Mouse (Mus musculus) adrenal gland (tissue): Measurements from ENCODE around the gene Ajap1.

Experiments
- intact Hi-C: fragments of 180-260 bp; cut with DNase I; formaldehyde crosslinking; loops from one replicate; pipeline ENCODE4 v1.15.1; 2025
- long read RNA-seq, 2 experiments: library from polyadenylated mRNA; unstranded; transcript quantifications; one replicate each; pipeline ENCODE4 v2.0.0; 2020; ENCODE audit warnings: borderline replicate concordance in 1 of 2; ENCODE audit not compliant: insufficient replicate concordance in 1 of 2

Ajap1 gene
- long read RNA-seq, experiment 1, partial matches to known transcripts, result 3 of 3 reads
- long read RNA-seq, experiment 1, other reads (novel, unspliced or antisense), result 0 of 3 reads
- long read RNA-seq, experiment 2, result 0 reads

GRCm38 (mm10) chr4:153482459-153483338 is at the start of gene Ajap1:
TSS of gene Ajap1 (minus strand) at chr4:153482811.
- intact Hi-C loops, result loop anchor here (5.0 to 10.0 kb wide), 3 partner anchors 305 to 858 kb away; no protein-coding TSS in a partner anchor

DNA sequence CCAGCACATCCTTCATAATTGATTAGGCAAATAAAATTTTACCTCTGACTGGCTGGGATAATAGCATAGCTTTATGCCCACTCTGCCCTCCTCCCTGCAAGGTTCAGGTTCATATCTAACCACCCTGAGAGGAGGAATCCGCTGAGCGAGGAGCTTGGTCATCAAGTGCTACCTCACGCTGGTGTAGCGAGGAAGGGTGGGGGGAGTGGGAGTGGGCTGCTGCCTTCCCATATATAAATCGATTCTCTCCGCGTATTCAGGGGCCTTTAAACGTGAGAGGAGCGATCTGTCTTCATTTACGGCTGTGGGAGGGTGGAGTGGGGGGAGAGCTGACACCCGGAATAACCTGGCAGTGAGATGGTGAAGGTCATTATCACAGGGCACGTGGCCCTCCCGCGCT is 47.9 kb upstream of the Ajap1 start:
- intact Hi-C loops, result no loop called here

- intact Hi-C loops, result no loop called here
Observed at GRCm38 (mm10) chr4:153521601-153522000, 39.0 kb upstream of the Ajap1 start.

GRCm38 (mm10) chr4:153519888-153520287 is 37.3 kb upstream of the Ajap1 start:
- intact Hi-C loops, result no loop called here

DNA sequence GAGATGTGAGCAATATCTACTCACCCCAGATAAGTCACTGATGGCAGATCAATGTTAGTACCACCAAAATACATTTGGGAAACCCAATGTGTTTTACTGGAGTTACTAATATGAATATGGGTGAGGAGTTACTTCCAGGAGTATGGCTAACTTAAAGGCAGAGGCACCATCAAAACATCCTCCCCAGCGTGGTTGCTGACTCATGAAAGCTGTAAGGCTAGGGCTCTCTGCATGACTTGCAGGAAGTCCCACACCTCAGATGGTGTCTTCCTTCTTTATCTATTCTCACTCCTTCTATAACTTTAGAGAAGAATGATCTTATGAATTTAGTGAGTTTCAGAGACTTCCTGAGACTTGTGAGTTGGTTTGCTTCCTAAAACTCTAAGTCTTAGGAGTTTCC is 36.7 kb upstream of the Ajap1 start:
- intact Hi-C loops, result no loop called here

GRCm38 (mm10) chr4:153515786-153516185 is 33.2 kb upstream of the Ajap1 start:
- intact Hi-C loops, result no loop called here

GRCm38 (mm10) chr4:153514071-153514470 is 31.5 kb upstream of the Ajap1 start:
- intact Hi-C loops, result no loop called here

GRCm38 (mm10) chr4:153511530-153511929 is 28.9 kb upstream of the Ajap1 start:
- intact Hi-C loops, result no loop called here

GRCm38 (mm10) chr4:153501936-153502335 is 19.3 kb upstream of the Ajap1 start:
- intact Hi-C loops, result loop anchor here (5.0 kb wide), 1 partner anchor 60 kb away; no protein-coding TSS in a partner anchor

DNA sequence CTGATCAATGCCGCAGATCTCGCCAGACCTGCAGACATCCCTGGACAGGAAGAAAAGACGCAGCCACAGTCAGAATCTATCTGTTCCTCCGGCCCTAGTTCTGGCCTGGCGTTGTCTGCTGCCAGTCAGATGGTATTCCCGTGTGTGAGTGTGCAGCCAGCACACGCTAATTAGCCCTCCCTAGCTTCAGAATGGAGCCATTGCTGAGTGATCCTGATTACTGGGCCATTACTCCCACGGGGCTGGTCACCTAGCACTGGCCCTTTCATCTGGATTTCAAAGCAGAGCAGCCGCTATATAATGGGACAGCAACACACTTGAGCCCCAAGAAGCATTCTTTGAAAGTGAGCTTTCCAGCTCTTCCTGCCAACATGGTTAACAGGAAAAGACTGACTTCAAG is 9.8 kb upstream of the Ajap1 start:
- intact Hi-C loops, result no loop called here

DNA sequence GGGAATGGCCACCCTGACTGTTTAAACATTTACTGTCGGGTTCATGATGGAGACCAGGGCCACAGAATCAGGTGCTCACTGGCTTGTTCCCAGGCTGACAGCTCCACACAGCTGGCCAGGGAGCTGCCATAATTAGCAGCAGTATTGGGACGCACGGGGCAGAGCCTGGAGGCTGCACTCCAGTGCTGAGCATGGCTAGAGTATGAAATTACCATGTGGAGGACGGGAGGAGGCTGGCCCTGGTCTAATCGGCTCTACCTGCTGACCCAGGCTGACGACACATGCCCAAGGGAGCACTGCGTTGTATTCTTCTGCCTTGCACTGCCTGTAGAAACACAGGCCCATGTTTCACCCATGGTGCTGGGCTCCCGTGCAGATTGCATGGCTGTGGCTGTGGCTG is 6.5 kb upstream of the Ajap1 start:
- intact Hi-C loops, result loop anchor here (10.0 kb wide), 2 partner anchors 754 to 864 kb away; no protein-coding TSS in a partner anchor

DNA sequence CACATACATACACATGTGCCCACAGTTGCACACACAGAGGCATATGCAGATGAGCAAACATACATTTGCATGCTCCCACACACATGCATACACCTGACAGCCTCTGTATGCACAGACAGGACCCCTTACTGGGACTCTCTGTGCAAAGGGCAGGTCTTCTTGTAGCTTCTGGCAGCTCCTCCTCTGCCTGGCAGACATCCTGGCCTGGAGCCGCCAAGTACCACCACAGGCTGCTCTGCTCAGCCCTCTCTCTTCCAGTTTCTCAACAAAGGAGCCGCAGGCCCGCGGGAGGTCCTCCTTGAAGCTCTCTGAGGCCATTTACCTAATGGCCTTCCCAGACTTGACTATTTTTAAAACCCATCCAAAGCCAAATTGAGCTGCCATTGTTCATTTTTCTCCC is 3.3 kb upstream of the Ajap1 start:
- intact Hi-C loops, result loop anchor here (10.0 kb wide), 2 partner anchors 751 to 861 kb away; no protein-coding TSS in a partner anchor

- intact Hi-C loops, result loop anchor here (5.0 to 10.0 kb wide), 3 partner anchors 307 to 860 kb away; no protein-coding TSS in a partner anchor
Observed at GRCm38 (mm10) chr4:153484392-153484791, 1.8 kb upstream of the Ajap1 start.

DNA sequence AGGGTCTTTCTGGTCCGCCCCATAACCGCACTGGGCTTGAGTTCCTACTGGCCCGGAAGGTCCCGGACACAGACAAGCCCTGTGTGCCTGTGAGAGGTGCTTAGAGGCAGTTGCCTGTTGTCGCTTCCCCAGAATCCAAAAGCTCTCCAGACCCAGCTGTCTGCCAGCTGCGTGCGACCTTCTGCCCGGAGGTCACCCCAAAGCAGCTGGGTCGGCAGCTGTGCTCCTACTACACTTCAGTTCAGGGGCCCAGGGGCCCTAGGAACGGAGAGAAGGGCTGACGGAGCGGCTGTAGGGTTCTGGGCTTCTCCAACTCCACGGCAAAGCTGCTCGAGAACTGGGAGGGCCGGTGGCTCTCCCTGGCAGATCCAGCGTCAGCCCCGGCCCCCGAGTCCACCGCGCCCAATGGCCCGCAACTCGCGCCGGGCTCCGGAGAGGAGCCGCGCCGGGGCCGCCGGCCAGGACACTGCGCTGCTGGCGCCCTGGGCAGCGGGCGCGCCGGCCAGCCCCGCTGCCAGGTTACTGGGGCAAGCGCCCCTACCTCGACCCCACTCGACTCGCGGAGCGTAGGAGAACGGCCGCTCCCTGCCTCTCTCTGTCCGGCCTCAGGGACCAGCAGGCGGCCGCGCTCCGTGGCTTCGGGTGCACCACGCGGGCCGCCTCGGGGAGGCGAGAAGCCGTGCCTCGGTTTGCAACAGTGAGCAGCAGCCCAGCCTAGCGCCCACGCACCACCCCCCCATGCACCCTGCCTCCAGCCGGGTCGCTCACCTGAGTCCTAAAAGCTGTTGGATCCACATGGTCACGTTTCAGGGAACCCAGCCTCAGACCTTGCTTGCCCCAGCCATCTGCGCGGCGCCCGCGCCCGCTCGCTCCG is 1.0 kb downstream of the Ajap1 start:
- intact Hi-C loops, result loop anchor here (2.0 to 10.0 kb wide), 4 partner anchors 63 to 857 kb away; no protein-coding TSS in a partner anchor

DNA sequence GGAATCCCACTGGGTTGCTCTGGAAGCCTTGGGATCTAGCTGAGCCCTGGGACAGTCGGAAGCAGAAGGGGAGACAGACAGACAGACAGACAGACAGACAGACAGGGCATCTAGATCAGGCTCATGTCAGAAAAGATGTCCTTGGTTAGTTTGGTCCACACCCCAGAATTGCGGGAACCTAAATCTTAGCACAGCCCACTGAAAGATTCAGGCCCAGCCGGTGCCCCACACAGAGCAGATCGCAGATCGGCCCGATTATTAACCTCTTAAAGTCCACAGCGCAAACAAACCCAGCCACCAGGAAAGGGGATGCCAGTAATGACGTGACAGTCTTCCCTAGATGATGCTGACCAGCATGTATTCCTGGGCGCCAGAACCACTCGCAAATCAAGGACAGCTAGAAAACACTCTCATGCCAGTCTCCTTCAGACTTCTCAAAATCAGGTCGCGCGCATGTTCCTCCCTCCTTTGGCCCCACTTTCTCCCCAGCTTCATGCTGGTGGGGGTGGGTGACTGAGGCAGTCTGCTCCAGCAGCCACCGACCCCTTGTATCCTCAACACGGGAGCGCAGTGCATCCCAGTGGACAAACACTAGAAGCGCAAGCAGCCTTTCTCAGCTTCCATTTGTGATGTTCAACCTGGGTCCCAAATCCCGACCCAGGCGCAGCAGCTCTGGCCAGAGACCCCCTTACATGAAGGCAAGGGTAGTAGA is 1.9 kb downstream of the Ajap1 start:
- intact Hi-C loops, result loop anchor here (2.0 to 10.0 kb wide), 4 partner anchors 62 to 856 kb away; no protein-coding TSS in a partner anchor

DNA sequence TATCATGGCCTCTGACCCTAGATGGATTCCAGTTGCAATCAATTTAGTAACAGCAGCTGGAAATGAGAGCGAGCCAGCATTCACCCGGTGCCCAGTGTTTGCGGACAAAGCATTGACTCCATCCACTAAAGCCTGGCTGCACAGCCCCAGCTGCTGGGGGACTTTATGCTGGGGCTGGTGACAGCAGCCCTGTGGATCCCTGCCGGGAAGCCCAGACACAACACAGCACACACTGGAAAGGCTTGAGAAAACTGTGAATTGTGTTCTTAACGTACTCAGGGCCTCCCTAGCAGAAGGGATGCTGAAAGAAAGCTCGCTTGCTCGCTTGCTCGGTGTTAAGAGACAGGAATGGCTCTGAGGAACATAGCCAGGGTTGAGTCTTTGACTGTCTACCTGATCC is 3.5 kb downstream of the Ajap1 start:
- intact Hi-C loops, result no loop called here

GRCm38 (mm10) chr4:153473480-153474252 is 8.9 kb downstream of the Ajap1 start:
- intact Hi-C loops, result no loop called here

DNA sequence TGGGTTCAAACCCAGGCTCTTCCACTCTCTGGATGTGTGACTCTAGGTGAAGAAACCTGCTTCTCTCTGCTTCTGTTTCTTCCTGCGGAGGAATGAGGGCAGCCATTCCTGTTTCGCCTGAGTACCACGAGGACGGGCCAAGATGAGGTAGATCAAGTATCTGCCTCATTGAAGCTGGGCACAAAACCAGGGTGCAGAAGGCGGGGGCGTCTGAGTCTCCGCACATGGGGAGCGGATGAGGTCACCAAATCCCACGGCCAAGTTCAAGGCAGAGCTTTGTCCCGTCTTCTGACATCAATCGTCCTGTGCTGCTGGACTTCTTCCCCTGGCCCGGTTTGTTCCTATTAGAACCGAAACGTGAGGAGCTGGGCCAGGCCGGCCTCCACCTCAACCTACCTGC is 12.9 kb downstream of the Ajap1 start:
- intact Hi-C loops, result no loop called here

DNA sequence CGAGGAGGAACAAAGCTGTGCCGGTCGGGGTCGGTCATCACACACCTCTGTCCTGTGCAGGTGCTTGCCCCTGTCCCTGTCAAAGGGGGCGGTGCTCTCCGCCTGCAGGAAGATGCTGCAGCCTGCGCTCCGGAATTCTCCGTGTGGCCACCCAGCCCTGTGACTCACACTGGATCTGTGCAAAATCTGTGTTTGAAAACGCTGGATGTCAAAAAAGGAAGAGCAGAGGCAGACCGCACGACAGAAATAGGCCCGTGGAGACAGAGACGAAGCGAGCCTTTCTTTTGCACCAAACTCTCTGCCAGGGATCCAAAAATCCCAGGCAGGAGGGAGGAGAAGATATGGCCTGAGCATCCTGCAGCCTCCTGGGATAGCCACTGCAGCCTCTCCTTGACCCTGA is 22.7 kb downstream of the Ajap1 start:
- intact Hi-C loops, result no loop called here

- intact Hi-C loops, result no loop called here
Observed at GRCm38 (mm10) chr4:153459503-153459902, 23.1 kb downstream of the Ajap1 start.
